Mouse (Mus musculus) heart, adult 2 months (tissue): ENCODE results near the gene Cfap221. TPM values are rescaled to one million over a fixed set of nuclear protein-coding genes. Genes with fewer than 3 reads are reported as not detected.

Source experiments
- DNase-seq, 2 experiments: peaks; one replicate each; pipeline ENCODE4 v3.0.0; 2021
- H3K27ac ChIP-seq: fragments of 200-600 bp; 2 replicates; pipeline ENCODE4 v1.8.1; 2022
- H3K27me3 ChIP-seq: fragments of 200-500 bp; 2 replicates; pipeline ENCODE4 v1.6.1; 2012; ENCODE audit warnings: mild to moderate bottlenecking, low read length, inconsistent platforms, mixed read lengths; ENCODE audit not compliant: control insufficient read depth, insufficient read depth
- H3K36me3 ChIP-seq: fragments of 200-500 bp; 2 replicates; pipeline ENCODE4 v1.6.1; 2012; ENCODE audit warnings: low read length, inconsistent platforms; ENCODE audit not compliant: control insufficient read depth, insufficient read depth
- H3K4me1 ChIP-seq: fragments of 200-500 bp; 2 replicates; pipeline ENCODE4 v1.6.1; 2011; ENCODE audit warnings: low read length; ENCODE audit not compliant: control insufficient read depth, insufficient read depth
- H3K4me3 ChIP-seq: fragments of 200-600 bp; 2 replicates; pipeline ENCODE4 v1.8.1; 2022
- H3K79me2 ChIP-seq: fragments of 200-500 bp; replicated peaks from 2 replicates; pipeline ENCODE4 v1.6.1; 2012; ENCODE audit warnings: mild to moderate bottlenecking, inconsistent platforms, low read length, moderate library complexity, mixed read lengths; ENCODE audit not compliant: control insufficient read depth, insufficient read depth
- H3K9ac ChIP-seq: fragments of 200-500 bp; 2 replicates; pipeline ENCODE4 v1.6.1; 2012; ENCODE audit warnings: low read depth, mild to moderate bottlenecking, control low read depth, inconsistent platforms, low read length, mixed read lengths
- CTCF ChIP-seq: fragments of 200-600 bp; IDR thresholded peaks from 2 replicates; pipeline ENCODE4 v1.8.1; 2022; ENCODE audit warnings: antibody characterized with exemption, mild to moderate bottlenecking, moderate library complexity
- EP300 ChIP-seq: fragments of 200-500 bp; IDR thresholded peaks from 2 replicates; pipeline ENCODE4 v1.6.1; 2011; ENCODE audit warnings: low read depth, low read length, control low read depth; ENCODE audit not compliant: insufficient read depth
- POLR2A ChIP-seq: fragments of 200-500 bp; IDR thresholded peaks from 2 replicates; pipeline ENCODE4 v1.6.1; 2011; ENCODE audit warnings: mild to moderate bottlenecking, low read depth, low read length, control low read depth; ENCODE audit not compliant: insufficient read depth
- WGBS: fragments of 180-500 bp; shearing (Covaris S2); methylation state at CpG from one replicate; pipeline ENCODE4 v1.1.7; 2018; 5-methylcytosine and 5-hydroxymethylcytosine counted together
- intact Hi-C: fragments of 180-260 bp; cut with DNase I; formaldehyde crosslinking; loops from one replicate; pipeline ENCODE4 v1.15.1; 2025
- polyA plus RNA-seq: library from polyadenylated mRNA; depleted of rRNA; stranded (reverse); fragments of >200 nt; gene quantifications from 2 replicates; pipeline ENCODE4 v1.2.3, GENCODE M21; 2012
- total RNA-seq, 2 experiments: library from RNA; stranded (reverse); gene quantifications; 2 replicates each; pipeline ENCODE4 v1.2.3; 2021

Cfap221 gene
- total and polyA plus RNA-seq, 3 experiments, result 0.25 TPM; not detected in 2

DNA sequence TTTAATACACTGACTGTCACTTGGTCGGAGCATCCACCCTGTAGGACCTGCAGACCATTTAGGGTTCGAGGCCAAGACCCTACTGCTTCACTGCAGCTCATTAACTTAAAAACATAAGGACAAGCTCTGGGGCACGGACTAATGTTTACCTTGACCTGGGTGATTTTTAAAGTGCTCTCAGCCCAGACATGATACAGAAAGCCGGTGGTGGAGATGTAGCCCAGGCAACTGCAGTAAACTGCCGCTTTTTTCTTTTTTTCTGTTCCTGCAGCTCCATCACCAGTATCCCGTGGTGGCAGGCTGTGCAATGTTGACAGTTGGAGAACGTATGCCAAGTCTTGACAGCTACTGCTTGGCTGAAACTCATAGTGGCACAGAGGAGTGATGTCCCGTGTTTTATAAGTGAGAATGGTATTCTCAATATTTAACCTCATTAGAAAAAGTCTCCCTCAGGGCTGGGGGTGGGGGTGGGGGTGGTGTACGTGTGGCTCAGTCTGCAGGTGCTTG is 39.3 kb downstream of the Cfap221 start:
- no peak for TF ChIP-seq EP300
- no peak for TF ChIP-seq POLR2A
- TF ChIP-seq CTCF, result no peak
- no peak overlapping the region for H3K27ac ChIP-seq
- no peaks in the 10 kb centered on the region for H3K4me1 ChIP-seq
- no peak overlapping the region for H3K9ac ChIP-seq
- H3K36me3 ChIP-seq, result no peaks in the 10 kb centered on the region
- H3K4me3 ChIP-seq, result no peak overlapping the region
- no peak for DNase-seq
- 52% methylated on average over 9 of the region's 9 CpGs for WGBS
- no peaks in the 10 kb centered on the region for H3K27me3 ChIP-seq
- no peaks in the 10 kb centered on the region for H3K79me2 ChIP-seq
- intact Hi-C loops, result no loop called here

DNA sequence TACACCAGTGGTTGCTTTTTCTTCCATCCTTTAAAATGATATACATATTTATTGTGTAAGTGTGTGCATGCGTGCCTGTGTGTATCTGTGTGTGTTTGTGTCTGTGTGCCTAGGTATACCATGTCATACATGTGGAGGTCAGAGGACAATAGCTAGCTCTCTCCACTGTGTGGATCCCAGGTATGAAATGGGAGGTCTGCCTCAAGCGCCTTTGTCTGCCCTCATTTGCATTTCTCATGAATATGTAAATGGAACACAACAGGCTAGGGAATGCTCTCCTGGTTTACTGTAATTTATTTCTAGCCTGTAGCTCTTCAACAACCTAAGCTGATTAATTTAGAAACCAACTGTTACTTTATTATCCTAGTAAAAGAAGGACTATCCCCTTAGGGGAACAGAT is 42.4 kb downstream of the Cfap221 start:
- H3K4me3 ChIP-seq, result no peak overlapping the region
- TF ChIP-seq EP300, result no peak
- TF ChIP-seq CTCF, result no peak
- TF ChIP-seq POLR2A, result no peak
- no peaks in the 10 kb centered on the region for H3K27me3 ChIP-seq
- H3K4me1 ChIP-seq, result no peaks in the 10 kb centered on the region
- intact Hi-C loops, result no loop called here
- DNase-seq, result no peak
- H3K36me3 ChIP-seq, result no peaks in the 10 kb centered on the region
- H3K79me2 ChIP-seq, result no peaks in the 10 kb centered on the region
- no peak overlapping the region for H3K9ac ChIP-seq
- no peak overlapping the region for H3K27ac ChIP-seq
- WGBS, result 70% methylated on average over 2 of the region's 2 CpGs

- no peak for DNase-seq
- no peak overlapping the region for H3K27ac ChIP-seq
- H3K4me1 ChIP-seq, result no peaks in the 10 kb centered on the region
- intact Hi-C loops, result no loop called here
- H3K9ac ChIP-seq, result no peak overlapping the region
- H3K79me2 ChIP-seq, result no peaks in the 10 kb centered on the region
- H3K27me3 ChIP-seq, result no peaks in the 10 kb centered on the region
- H3K4me3 ChIP-seq, result no peak overlapping the region
- no peaks in the 10 kb centered on the region for H3K36me3 ChIP-seq
- 76% methylated on average over 9 of the region's 9 CpGs for WGBS
- TF ChIP-seq EP300 (no peak), CTCF (no peak), POLR2A (no peak)
Measured at GRCm38 (mm10) chr1:119953456-119953855, 43.6 kb downstream of the Cfap221 start.

GRCm38 (mm10) chr1:119950086-119950485 is 46.9 kb downstream of the Cfap221 start:
- H3K27ac ChIP-seq, result no peak overlapping the region
- TF ChIP-seq POLR2A (no peak), CTCF (no peak), EP300 (no peak)
- no peaks in the 10 kb centered on the region for H3K79me2 ChIP-seq
- no peaks in the 10 kb centered on the region for H3K27me3 ChIP-seq
- H3K4me3 ChIP-seq, result no peak overlapping the region
- WGBS, result 89% methylated on average over 8 of the region's 8 CpGs
- H3K4me1 ChIP-seq, result no peaks in the 10 kb centered on the region
- no peaks in the 10 kb centered on the region for H3K36me3 ChIP-seq
- DNase-seq, result no peak
- intact Hi-C loops, result no loop called here
- H3K9ac ChIP-seq, result no peak overlapping the region

GRCm38 (mm10) chr1:119936861-119937260 is 60.2 kb downstream of the Cfap221 start:
- TF ChIP-seq POLR2A, result no peak
- no peak for TF ChIP-seq CTCF
- TF ChIP-seq EP300, result no peak
- DNase-seq, result no peak
- no peaks in the 10 kb centered on the region for H3K4me1 ChIP-seq
- H3K27ac ChIP-seq, result no peak overlapping the region
- no peak overlapping the region for H3K4me3 ChIP-seq
- no peaks in the 10 kb centered on the region for H3K79me2 ChIP-seq
- H3K9ac ChIP-seq, result no peak overlapping the region
- H3K27me3 ChIP-seq, result no peaks in the 10 kb centered on the region
- intact Hi-C loops, result no loop called here
- whole genome bisulfite sequencing, result 36% methylated on average over 7 of the region's 7 CpGs
- no peaks in the 10 kb centered on the region for H3K36me3 ChIP-seq

- no peak overlapping the region for H3K4me3 ChIP-seq
- no peaks in the 10 kb centered on the region for H3K36me3 ChIP-seq
- WGBS, result 85% methylated on average over 4 of the region's 4 CpGs
- H3K27me3 ChIP-seq, result no peaks in the 10 kb centered on the region
- no peaks in the 10 kb centered on the region for H3K79me2 ChIP-seq
- H3K27ac ChIP-seq, result no peak overlapping the region
- no peak overlapping the region for H3K9ac ChIP-seq
- no peak for DNase-seq
- intact Hi-C loops, result no loop called here
- TF ChIP-seq EP300, result no peak
- no peak for TF ChIP-seq CTCF
- no peak for TF ChIP-seq POLR2A
- no peaks in the 10 kb centered on the region for H3K4me1 ChIP-seq
Measured at GRCm38 (mm10) chr1:119931421-119932150, 65.4 kb downstream of the Cfap221 start.
